Mouse (Mus musculus): ENCODE measurements at regions not wholly inside any gene's neighbourhood (a gene's known extent, or its start where the extent isn't known, plus 50 kb on each side); places are given as distances from the start of the nearest gene placed in this dataset.

- no peak overlapping the region for H3K27ac ChIP-seq (ENCODE audit: low read length)
- H3K9me3 ChIP-seq (replicated peaks; ENCODE audit: control insufficient read depth, low read length, poor library complexity, severe bottlenecking) = no peaks in the 10 kb centered on the region; the same call in 1 of the 2 replicates
- 79% methylated on average over 9 of the region's 9 CpGs for WGBS
- H3K36me3 ChIP-seq (ENCODE audit: control insufficient read depth, insufficient read depth, low read length) = no peaks in the 10 kb centered on the region
- H3K4me3 ChIP-seq (ENCODE audit: low read depth, low read length) = no peak overlapping the region
- H3K4me1 ChIP-seq (ENCODE audit: control insufficient read depth, insufficient read depth, low read length) = no peaks in the 10 kb centered on the region
- H3K9ac ChIP-seq (ENCODE audit: low read depth, low read length) = no peak overlapping the region
- ATAC-seq = no peak
- no peaks in the 10 kb centered on the region for H3K27me3 ChIP-seq (ENCODE audit: control insufficient read depth, insufficient read depth, low read depth, low read length)
- H3K4me2 ChIP-seq (ENCODE audit: low read length) = no peak overlapping the region
These were observed 127.5 kb downstream of the Fam173b start for GRCm38 (mm10) chr15:31729133-31729532.

- H3K9ac ChIP-seq (ENCODE audit: low read depth, low read length) = no peak overlapping the region
- no peaks in the 10 kb centered on the region for H3K36me3 ChIP-seq (ENCODE audit: control insufficient read depth, insufficient read depth, low read length)
- ATAC-seq = no peak
- no peaks in the 10 kb centered on the region for H3K9me3 ChIP-seq (replicated peaks; ENCODE audit: control insufficient read depth, low read length, poor library complexity, severe bottlenecking)
- WGBS = 85% methylated on average over 4 of the region's 4 CpGs
- H3K27me3 ChIP-seq (ENCODE audit: control insufficient read depth, insufficient read depth, low read depth, low read length) = no peaks in the 10 kb centered on the region
- no peak overlapping the region for H3K4me3 ChIP-seq (ENCODE audit: low read depth, low read length)
- H3K4me1 ChIP-seq (ENCODE audit: control insufficient read depth, insufficient read depth, low read length) = no peaks in the 10 kb centered on the region
- no peak overlapping the region for H3K27ac ChIP-seq (ENCODE audit: low read length)
- no peak overlapping the region for H3K4me2 ChIP-seq (ENCODE audit: low read length)
These were observed 140.0 kb downstream of the Fam173b start for GRCm38 (mm10) chr15:31741686-31742085.

GRCm38 (mm10) chr15:31744570-31744969 is 142.9 kb downstream of the Fam173b start:
- ATAC-seq = no peak
- no peak overlapping the region for H3K27ac ChIP-seq (ENCODE audit: low read length)
- no peaks in the 10 kb centered on the region for H3K4me1 ChIP-seq (ENCODE audit: control insufficient read depth, insufficient read depth, low read length)
- WGBS = 93% methylated on average over 2 of the region's 2 CpGs
- no peak overlapping the region for H3K9ac ChIP-seq (ENCODE audit: low read depth, low read length)
- no peak overlapping the region for H3K4me3 ChIP-seq (ENCODE audit: low read depth, low read length)
- H3K9me3 ChIP-seq (replicated peaks; ENCODE audit: control insufficient read depth, low read length, poor library complexity, severe bottlenecking) = no peaks in the 10 kb centered on the region
- H3K27me3 ChIP-seq (ENCODE audit: control insufficient read depth, insufficient read depth, low read depth, low read length) = no peaks in the 10 kb centered on the region
- no peaks in the 10 kb centered on the region for H3K36me3 ChIP-seq (ENCODE audit: control insufficient read depth, insufficient read depth, low read length)
- no peak overlapping the region for H3K4me2 ChIP-seq (ENCODE audit: low read length)

GRCm38 (mm10) chr15:31752632-31753031 is 151.0 kb downstream of the Fam173b start:
- Histone ChIP-seq H3K4me1 (ENCODE audit: control insufficient read depth, insufficient read depth, low read length) (peaks cover 7% of the 10 kb centered on the region; the same call in 1 of the 2 replicates), H3K27ac (ENCODE audit: low read length) (no peak overlapping the region), H3K4me2 (ENCODE audit: low read length) (no peak overlapping the region), H3K9ac (ENCODE audit: low read depth, low read length) (no peak overlapping the region), H3K4me3 (ENCODE audit: low read depth, low read length) (no peak overlapping the region), H3K36me3 (ENCODE audit: control insufficient read depth, insufficient read depth, low read length) (no peaks in the 10 kb centered on the region), H3K27me3 (ENCODE audit: control insufficient read depth, insufficient read depth, low read depth, low read length) (no peaks in the 10 kb centered on the region), H3K9me3 (replicated peaks; ENCODE audit: control insufficient read depth, low read length, poor library complexity, severe bottlenecking) (no peaks in the 10 kb centered on the region)
- ATAC-seq = no peak
- WGBS = 21% methylated on average over 2 of the region's 2 CpGs

GRCm38 (mm10) chr15:31753578-31754281 is 152.1 kb downstream of the Fam173b start:
- no peaks in the 10 kb centered on the region for H3K27me3 ChIP-seq (ENCODE audit: control insufficient read depth, insufficient read depth, low read depth, low read length)
- H3K9ac ChIP-seq (ENCODE audit: low read depth, low read length) = no peak overlapping the region
- peak; percentile 81 for ATAC-seq
- no peaks in the 10 kb centered on the region for H3K9me3 ChIP-seq (replicated peaks; ENCODE audit: control insufficient read depth, low read length, poor library complexity, severe bottlenecking)
- no peak overlapping the region for H3K27ac ChIP-seq (ENCODE audit: low read length)
- H3K4me3 ChIP-seq (ENCODE audit: low read depth, low read length) = no peak overlapping the region
- H3K4me2 ChIP-seq (ENCODE audit: low read length) = no peak overlapping the region; the same call in 1 of the 2 replicates
- H3K4me1 ChIP-seq (ENCODE audit: control insufficient read depth, insufficient read depth, low read length) = peaks cover 7% of the 10 kb centered on the region; the same call in 1 of the 2 replicates
- H3K36me3 ChIP-seq (ENCODE audit: control insufficient read depth, insufficient read depth, low read length) = no peaks in the 10 kb centered on the region
- WGBS = 10% methylated on average over 14 of the region's 14 CpGs

GRCm38 (mm10) chr15:31768959-31769844 is 167.6 kb downstream of the Fam173b start:
- peak; percentile 80 for ATAC-seq

GRCm38 (mm10) chr15:31783081-31783480 is 181.4 kb downstream of the Fam173b start:
- 94% methylated on average over 2 of the region's 2 CpGs for WGBS
- Histone ChIP-seq H3K4me3 (ENCODE audit: low read depth, low read length) (no peak overlapping the region), H3K27me3 (ENCODE audit: control insufficient read depth, insufficient read depth, low read depth, low read length) (no peaks in the 10 kb centered on the region), H3K4me1 (ENCODE audit: control insufficient read depth, insufficient read depth, low read length) (no peaks in the 10 kb centered on the region), H3K9me3 (replicated peaks; ENCODE audit: control insufficient read depth, low read length, poor library complexity, severe bottlenecking) (no peaks in the 10 kb centered on the region), H3K9ac (ENCODE audit: low read depth, low read length) (no peak overlapping the region), H3K36me3 (ENCODE audit: control insufficient read depth, insufficient read depth, low read length) (no peaks in the 10 kb centered on the region), H3K4me2 (ENCODE audit: low read length) (no peak overlapping the region), H3K27ac (ENCODE audit: low read length) (no peak overlapping the region)
- no peak for ATAC-seq

More at GRCm38 (mm10) chr15:31768959-31769844, 167.6 kb downstream of the Fam173b start:
- Histone ChIP-seq H3K9me3 (replicated peaks; ENCODE audit: control insufficient read depth, low read length, poor library complexity, severe bottlenecking) (no peaks in the 10 kb centered on the region), H3K9ac (ENCODE audit: low read depth, low read length) (no peak overlapping the region), H3K27me3 (ENCODE audit: control insufficient read depth, insufficient read depth, low read depth, low read length) (no peaks in the 10 kb centered on the region), H3K36me3 (ENCODE audit: control insufficient read depth, insufficient read depth, low read length) (no peaks in the 10 kb centered on the region), H3K4me2 (ENCODE audit: low read length) (no peak overlapping the region), H3K4me1 (ENCODE audit: control insufficient read depth, insufficient read depth, low read length) (no peaks in the 10 kb centered on the region), H3K27ac (ENCODE audit: low read length) (no peak overlapping the region), H3K4me3 (ENCODE audit: low read depth, low read length) (no peak overlapping the region)
- WGBS = 65% methylated on average over 12 of the region's 12 CpGs

GRCm38 (mm10) chr15:31785022-31785421 is 183.4 kb downstream of the Fam173b start:
- 79% methylated on average over 3 of the region's 3 CpGs for WGBS
- Histone ChIP-seq H3K9me3 (replicated peaks; ENCODE audit: control insufficient read depth, low read length, poor library complexity, severe bottlenecking) (no peaks in the 10 kb centered on the region), H3K27me3 (ENCODE audit: control insufficient read depth, insufficient read depth, low read depth, low read length) (no peaks in the 10 kb centered on the region), H3K4me1 (ENCODE audit: control insufficient read depth, insufficient read depth, low read length) (no peaks in the 10 kb centered on the region), H3K4me3 (ENCODE audit: low read depth, low read length) (no peak overlapping the region), H3K27ac (ENCODE audit: low read length) (no peak overlapping the region), H3K36me3 (ENCODE audit: control insufficient read depth, insufficient read depth, low read length) (no peaks in the 10 kb centered on the region), H3K9ac (ENCODE audit: low read depth, low read length) (no peak overlapping the region), H3K4me2 (ENCODE audit: low read length) (no peak overlapping the region)
- no peak for ATAC-seq

- no peaks in the 10 kb centered on the region for H3K4me1 ChIP-seq (ENCODE audit: control insufficient read depth, insufficient read depth, low read length)
- H3K27me3 ChIP-seq (ENCODE audit: control insufficient read depth, insufficient read depth, low read depth, low read length) = no peaks in the 10 kb centered on the region
- H3K36me3 ChIP-seq (ENCODE audit: control insufficient read depth, insufficient read depth, low read length) = no peaks in the 10 kb centered on the region
- H3K27ac ChIP-seq (ENCODE audit: low read length) = no peak overlapping the region
- H3K4me3 ChIP-seq (ENCODE audit: low read depth, low read length) = no peak overlapping the region
- H3K4me2 ChIP-seq (ENCODE audit: low read length) = no peak overlapping the region
- ATAC-seq = no peak
- WGBS = 61% methylated on average over 2 of the region's 2 CpGs
- H3K9me3 ChIP-seq (replicated peaks; ENCODE audit: control insufficient read depth, low read length, poor library complexity, severe bottlenecking) = no peaks in the 10 kb centered on the region
- no peak overlapping the region for H3K9ac ChIP-seq (ENCODE audit: low read depth, low read length)
These were observed 197.2 kb downstream of the Fam173b start for GRCm38 (mm10) chr15:31798863-31799262.
